Mouse (Mus musculus) MEL (cell line): ENCODE results near the gene Pik3ca.

ENCODE experiments used
- KAT2A ChIP-seq: conservative IDR thresholded peaks from 2 replicates; pipeline ENCODE4 v1.6.1; 2012; ENCODE audit warnings: low read depth, low read length, improper control_type of control experiment, inconsistent platforms
- MYB ChIP-seq: IDR thresholded peaks from 2 replicates; pipeline ENCODE4 v1.6.1; 2011; ENCODE audit warnings: mild to moderate bottlenecking, low read depth, low read length, improper control_type of control experiment

GRCm38 (mm10) chr3:32399931-32400330, 2.5 kb downstream of the Pik3ca start:
- no peak for TF ChIP-seq KAT2A
- TF ChIP-seq MYB, result no peak
